Mouse (Mus musculus) intestine, embryonic 16.5 days (tissue): Measurements from ENCODE around the gene Gm20388. TPM values are rescaled to one million over a fixed set of nuclear protein-coding genes. Genes with fewer than 3 reads are reported as not detected.
A peak's percentile ranks its signal among the peaks of the same experiment; 100 is the strongest.
"Not testable (repeated sequence)": the region's sequence is repeated elsewhere in the genome, so short reads cannot be mapped to it uniquely, and the experiment has no call there.

Experiments
- ATAC-seq: fragments of 200-750 bp; cut with Nextera tagmentation; 2 replicates; pipeline ENCODE4 v1.8.0; 2017; ENCODE audit warnings: moderate TSS enrichment, moderate library complexity
- H3K27ac ChIP-seq: fragments of 300-500 bp; sonication (generic); 2 replicates; pipeline ENCODE4 v1.5.1; 2014; ENCODE audit warnings: mild to moderate bottlenecking, low read length
- H3K27me3 ChIP-seq: fragments of 300-500 bp; sonication (generic); replicated peaks from 2 replicates; pipeline ENCODE4 v1.6.1; 2014; ENCODE audit warnings: low read length, control low read depth, mixed read lengths; ENCODE audit not compliant: control insufficient read depth, insufficient read depth
- H3K36me3 ChIP-seq: fragments of 300-500 bp; sonication (generic); 2 replicates; pipeline ENCODE4 v1.6.1; 2014; ENCODE audit warnings: low read length, control low read depth; ENCODE audit not compliant: control insufficient read depth, insufficient read depth
- H3K4me1 ChIP-seq: fragments of 300-500 bp; sonication (generic); 2 replicates; pipeline ENCODE4 v1.6.1; 2014; ENCODE audit warnings: low read length, control low read depth, mixed read lengths; ENCODE audit not compliant: control insufficient read depth, insufficient read depth
- H3K4me2 ChIP-seq: fragments of 300-500 bp; sonication (generic); 2 replicates; pipeline ENCODE4 v1.6.1; 2014; ENCODE audit warnings: low read depth, low read length, control low read depth
- H3K4me3 ChIP-seq: fragments of 300-500 bp; sonication (generic); 2 replicates; pipeline ENCODE4 v1.5.1; 2014; ENCODE audit warnings: mild to moderate bottlenecking, low read length
- H3K9ac ChIP-seq: fragments of 300-500 bp; sonication (generic); 2 replicates; pipeline ENCODE4 v1.6.1; 2014; ENCODE audit warnings: low read depth, low read length
- H3K9me3 ChIP-seq: fragments of 300-500 bp; sonication (generic); 2 replicates; pipeline ENCODE4 v1.6.1; 2016; ENCODE audit warnings: low read length, control low read depth; ENCODE audit not compliant: control insufficient read depth
- WGBS: fragments of 180-500 bp; shearing (Covaris S2); extraction: QIAGEN DNeasy Blood & Tissue Kit; methylation state at CpG from one replicate; pipeline ENCODE4 v1.1.7; 2014; 5-methylcytosine and 5-hydroxymethylcytosine counted together
- polyA plus RNA-seq: library from polyadenylated mRNA; unstranded; fragments of >200 nt; fragmentation: Nextera tagmentation; extraction: Ambion mirVana; gene quantifications from 2 replicates; pipeline ENCODE4 v1.2.1, GENCODE M21; 2015

The Gm20388 gene
- polyA plus RNA-seq, 1 experiment from 2014 or later: 5.8 TPM

DNA sequence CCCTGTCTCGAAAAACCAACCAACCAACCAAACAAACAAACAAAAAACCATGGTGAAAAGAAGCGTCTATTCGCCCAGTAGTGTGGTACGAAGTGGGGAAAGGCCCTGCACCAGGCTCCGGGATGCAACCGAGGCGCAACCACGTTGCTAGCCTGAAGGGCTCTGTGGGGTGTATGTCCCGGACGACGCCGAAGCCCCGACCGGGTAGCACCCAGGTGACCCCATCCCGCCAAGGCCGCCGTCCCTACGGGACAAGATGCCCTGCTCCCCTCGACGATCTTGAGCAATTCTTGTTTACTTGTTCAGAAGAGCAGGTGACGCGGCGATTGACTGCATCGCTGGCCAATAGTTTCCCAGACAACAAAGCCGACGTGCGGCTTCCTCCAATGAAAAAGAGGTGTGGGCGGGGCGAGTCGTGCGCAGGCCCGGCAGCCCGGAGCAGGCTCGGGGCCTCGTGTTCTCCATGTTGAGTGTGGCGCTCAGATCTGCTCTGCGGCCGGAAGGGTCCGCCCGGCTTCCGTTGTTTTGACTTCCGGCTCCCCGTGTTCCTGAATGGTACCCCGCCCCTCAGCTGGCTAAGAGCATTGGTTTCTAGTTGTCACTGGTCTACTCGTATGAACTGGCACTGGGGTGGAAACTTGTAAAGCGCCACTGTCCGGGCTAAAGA lies 1674.7 kb downstream of the Gm20388 start:
- Histone ChIP-seq H3K9me3 (no peaks in the 10 kb centered on the region), H3K9ac (peak overlapping the region; percentile 76), H3K27ac (no peak overlapping the region; the same call in 1 of the 2 replicates), H3K27me3 (no peaks in the 10 kb centered on the region), H3K4me2 (peak overlapping the region; percentile 62), H3K36me3 (no peaks in the 10 kb centered on the region), H3K4me1 (peaks cover 13% of the 10 kb centered on the region), H3K4me3 (peak overlapping the region; percentile 65)
- peak; percentile 95 for ATAC-seq
- WGBS: under 1% methylated on average over 47 of the region's 47 CpGs

DNA sequence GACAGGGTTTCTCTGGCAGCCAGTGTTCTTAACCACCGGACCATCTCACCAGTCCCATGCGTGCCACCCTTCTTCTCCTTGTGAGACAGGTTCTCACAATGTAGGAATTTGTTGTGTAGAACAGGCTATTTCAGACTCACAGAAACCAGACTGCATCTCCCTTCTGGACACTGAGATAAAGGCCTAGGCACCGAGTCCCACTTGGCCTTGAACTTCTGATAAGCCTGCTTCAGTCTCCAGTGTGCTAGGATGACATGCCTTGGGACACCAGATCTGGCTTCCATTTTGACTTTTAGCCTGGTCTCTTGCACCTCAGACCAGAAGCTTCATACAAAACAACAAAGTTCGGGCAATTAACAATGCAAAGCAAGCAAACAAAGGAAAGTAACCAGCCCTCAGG lies 1678.1 kb downstream of the Gm20388 start:
- Histone ChIP-seq H3K4me3 (no peak overlapping the region), H3K9ac (no peak overlapping the region), H3K4me1 (peaks cover 22% of the 10 kb centered on the region), H3K9me3 (no peaks in the 10 kb centered on the region), H3K27me3 (no peaks in the 10 kb centered on the region), H3K4me2 (no peak overlapping the region), H3K27ac (no peak overlapping the region), H3K36me3 (no peaks in the 10 kb centered on the region)
- no peak for ATAC-seq
- WGBS: 85% methylated on average over 4 of the region's 4 CpGs

DNA sequence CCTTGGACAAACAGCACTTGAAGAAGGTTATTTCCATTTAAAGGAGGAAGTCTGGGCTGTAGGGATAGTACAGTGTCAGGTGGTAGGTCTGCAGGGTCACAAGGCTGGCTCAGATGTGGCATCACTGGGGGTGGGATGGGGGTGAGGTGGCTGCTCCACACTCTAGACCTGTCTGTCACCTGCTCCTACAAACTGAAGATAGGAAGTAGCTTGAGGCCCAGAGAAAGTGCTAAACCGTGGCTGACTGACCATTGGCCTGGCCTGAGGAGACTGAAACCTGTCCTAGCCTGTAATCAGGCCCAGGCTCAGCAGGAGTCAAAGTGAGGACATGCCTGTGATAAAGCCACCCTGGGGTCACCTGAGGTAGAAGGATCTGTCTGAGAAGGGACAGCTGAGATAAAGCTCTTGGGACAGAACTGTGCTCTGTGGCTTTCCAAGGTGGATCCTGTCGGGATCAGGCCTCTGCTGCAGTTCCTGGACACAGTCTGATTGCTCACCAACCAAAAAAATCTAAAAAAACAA lies 1678.6 kb downstream of the Gm20388 start:
- WGBS: 51% methylated on average over 2 of the region's 2 CpGs

DNA sequence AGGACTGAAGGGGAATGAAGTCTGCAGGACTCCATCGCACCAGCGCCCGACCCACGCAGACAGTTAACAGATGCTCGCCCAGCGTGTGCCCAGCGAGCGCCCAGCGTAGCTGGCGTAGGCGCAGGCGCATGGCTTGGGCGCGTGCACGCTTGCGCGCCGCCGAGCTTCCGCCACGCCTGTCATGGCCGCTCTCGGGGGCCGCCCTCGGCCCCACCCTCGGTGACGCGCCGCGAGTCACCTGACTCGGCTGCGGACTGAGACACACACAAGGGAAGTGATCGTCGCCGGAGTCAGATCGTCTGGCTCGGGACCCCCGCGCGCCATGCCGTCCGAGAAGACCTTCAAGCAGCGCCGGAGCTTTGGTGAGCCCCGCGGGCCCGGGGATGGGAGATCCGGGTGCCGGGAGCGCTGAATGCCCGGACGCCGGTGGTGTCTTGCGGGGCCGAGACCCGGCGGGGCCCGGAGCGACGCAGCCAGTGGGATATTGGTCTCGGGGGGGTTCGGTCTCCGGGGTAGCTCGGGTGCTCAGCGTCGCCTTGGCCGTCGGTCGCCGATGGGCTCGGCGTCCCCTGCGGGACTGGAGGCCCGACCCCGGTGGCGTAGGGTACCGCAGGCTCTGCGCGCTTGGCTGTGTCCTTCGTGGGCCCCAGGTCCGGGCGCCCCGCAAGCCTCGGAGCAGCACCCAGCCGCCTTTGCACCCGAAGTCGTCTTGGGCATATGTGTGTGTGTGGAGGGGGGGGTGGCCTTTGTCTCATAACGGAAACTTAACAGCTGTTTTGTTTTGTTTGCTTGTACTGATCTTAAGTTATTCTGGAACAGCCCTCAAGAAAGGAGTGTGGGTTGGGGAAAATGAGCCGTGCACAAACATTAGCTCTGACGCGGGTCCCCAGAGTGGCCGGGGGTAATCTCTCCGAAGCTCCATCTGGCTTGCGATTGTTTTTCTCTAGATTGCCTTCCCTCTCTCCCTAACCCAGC lies 1679.8 kb downstream of the Gm20388 start, which contains the start of gene Map1lc3b:
Gene Map1lc3b, plus strand, starts transcription at position 159 of the 975 bp plus-strand sequence.
- peaks cover 20% of the 10 kb centered on the region for H3K4me1 ChIP-seq
- under 1% methylated on average over 92 of the region's 94 CpGs for WGBS
- H3K4me3 ChIP-seq: peak within 1 kb of the TSS; percentile 94
- peak within 1 kb of the TSS; percentile 66 for H3K27ac ChIP-seq
- no peaks in the 10 kb centered on the region for H3K9me3 ChIP-seq
- peak within 1 kb of the TSS; percentile 80 for H3K4me2 ChIP-seq
- H3K27me3 ChIP-seq: no peaks in the 10 kb centered on the region
- peaks cover 8% of the 10 kb centered on the region; the same call in 1 of the 2 replicates for H3K36me3 ChIP-seq
- ATAC-seq: peak; percentile 85
- peak within 1 kb of the TSS; percentile 94 for H3K9ac ChIP-seq

More for the DNA sequence above, 1678.6 kb downstream of the Gm20388 start:
- H3K27ac ChIP-seq: no peak overlapping the region
- H3K9me3 ChIP-seq: no peaks in the 10 kb centered on the region
- H3K36me3 ChIP-seq: no peaks in the 10 kb centered on the region
- H3K4me1 ChIP-seq: peaks cover 22% of the 10 kb centered on the region
- no peaks in the 10 kb centered on the region for H3K27me3 ChIP-seq
- H3K4me3 ChIP-seq: no peak overlapping the region
- ATAC-seq: no peak
- peak overlapping the region; percentile 94 for H3K9ac ChIP-seq
- 0 out of 2 replicates have a peak overlapping the region, but pooled peaks have one; percentile 80 for H3K4me2 ChIP-seq

DNA sequence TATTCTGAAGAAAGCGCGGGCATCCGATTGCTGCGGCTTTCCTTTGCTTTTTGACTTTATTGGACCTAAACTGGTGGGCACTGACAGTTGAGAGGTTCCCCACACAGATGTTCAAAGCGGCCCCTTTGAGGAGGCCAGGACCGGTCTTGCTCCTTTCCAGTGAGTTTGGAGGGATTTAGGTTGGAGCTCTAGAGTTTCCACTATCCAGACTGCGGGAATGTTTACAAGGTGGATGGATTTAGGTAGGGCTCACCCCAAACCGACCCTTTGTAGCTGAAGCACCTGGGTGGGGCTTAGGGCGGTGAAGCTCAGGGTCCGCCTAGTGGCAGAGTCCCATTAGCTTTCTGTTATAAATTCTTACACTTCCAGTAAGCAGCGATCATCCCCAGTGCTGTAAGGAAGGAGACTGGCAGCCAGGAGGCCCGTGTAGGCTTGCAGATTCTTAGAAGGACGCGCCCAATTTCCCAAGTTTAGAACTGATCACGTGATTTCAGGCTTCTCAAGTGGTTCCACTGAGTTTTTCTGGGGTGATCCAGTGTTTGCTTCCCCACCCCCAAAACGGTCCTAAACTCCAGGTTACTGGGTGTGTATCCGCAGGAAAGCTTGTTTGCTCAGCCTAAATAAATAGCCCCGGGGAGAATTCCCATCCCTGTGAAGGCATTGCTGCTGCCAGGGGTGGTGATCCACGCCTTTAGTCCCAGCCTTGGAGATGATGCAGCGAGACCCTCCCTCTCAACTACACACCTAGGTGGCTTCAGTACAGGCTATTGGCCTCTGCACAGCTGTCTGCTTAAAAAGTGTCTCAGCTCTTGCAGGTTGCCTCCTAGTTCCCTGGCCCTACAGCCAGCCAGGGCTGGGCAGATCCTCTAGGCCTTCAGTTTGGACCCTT lies 1680.8 kb downstream of the Gm20388 start:
- Histone ChIP-seq H3K4me1 (peaks cover 18% of the 10 kb centered on the region), H3K27me3 (no peaks in the 10 kb centered on the region), H3K36me3 (peaks cover 8% of the 10 kb centered on the region; the same call in 1 of the 2 replicates), H3K9me3 (no peaks in the 10 kb centered on the region), H3K4me2 (peak overlapping the region; percentile 80), H3K27ac (peak overlapping the region; percentile 66), H3K9ac (peak overlapping the region; percentile 94), H3K4me3 (peak overlapping the region; percentile 94)
- ATAC-seq: peak; percentile 43
- 10% methylated on average over 20 of the region's 20 CpGs for WGBS

DNA sequence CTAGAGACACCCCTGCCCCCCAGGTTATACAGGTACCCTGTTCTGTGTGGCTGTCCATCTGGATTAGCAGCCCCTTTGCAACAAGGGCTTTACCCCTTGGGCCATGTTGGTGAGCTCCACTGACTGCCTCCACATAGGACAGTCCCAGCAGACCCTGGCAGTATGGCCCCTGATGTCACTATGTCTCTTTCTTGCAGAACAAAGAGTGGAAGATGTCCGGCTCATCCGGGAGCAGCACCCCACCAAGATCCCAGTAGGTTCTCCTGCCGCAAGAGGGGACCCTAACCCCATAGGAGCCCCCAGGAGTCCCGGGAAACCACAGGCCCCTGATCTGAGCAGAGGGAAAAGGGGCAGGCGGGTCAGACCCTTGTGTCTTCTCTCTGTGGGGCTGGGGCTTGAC lies 1682.7 kb downstream of the Gm20388 start:
- H3K4me3 ChIP-seq: no peak overlapping the region
- H3K27me3 ChIP-seq: no peaks in the 10 kb centered on the region
- peaks cover 18% of the 10 kb centered on the region for H3K36me3 ChIP-seq
- H3K27ac ChIP-seq: no peak overlapping the region
- 91% methylated on average over 5 of the region's 5 CpGs for WGBS
- no peaks in the 10 kb centered on the region for H3K9me3 ChIP-seq
- no peak for ATAC-seq
- peaks cover 18% of the 10 kb centered on the region for H3K4me1 ChIP-seq
- H3K4me2 ChIP-seq: no peak overlapping the region
- H3K9ac ChIP-seq: no peak overlapping the region

DNA sequence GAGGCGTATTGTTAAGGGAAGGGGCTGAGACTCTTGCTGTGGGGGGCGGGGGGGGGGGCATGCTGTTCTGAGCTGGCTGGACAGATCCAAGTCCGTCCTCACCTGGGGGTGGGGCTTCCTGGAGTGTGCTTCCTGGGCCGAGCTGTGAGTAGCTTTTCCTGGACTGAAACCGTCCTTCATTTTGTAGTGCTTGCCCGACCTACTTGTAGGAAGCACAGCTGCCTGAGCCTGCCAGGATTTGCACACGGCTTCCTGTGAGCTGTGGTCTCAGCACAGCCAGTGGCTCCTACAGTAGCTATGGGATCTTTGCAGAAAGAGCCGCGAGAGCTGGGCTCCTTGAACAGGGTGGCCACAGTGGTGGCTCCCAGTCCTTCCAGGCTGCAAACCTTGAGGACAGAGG lies 1683.3 kb downstream of the Gm20388 start:
- 70% methylated on average over 9 of the region's 9 CpGs for WGBS
- Histone ChIP-seq H3K4me1 (peaks cover 18% of the 10 kb centered on the region), H3K9me3 (no peaks in the 10 kb centered on the region), H3K36me3 (peaks cover 18% of the 10 kb centered on the region), H3K4me2 (no peak overlapping the region), H3K27ac (no peak overlapping the region), H3K4me3 (no peak overlapping the region), H3K9ac (no peak overlapping the region), H3K27me3 (no peaks in the 10 kb centered on the region)
- ATAC-seq: no peak

DNA sequence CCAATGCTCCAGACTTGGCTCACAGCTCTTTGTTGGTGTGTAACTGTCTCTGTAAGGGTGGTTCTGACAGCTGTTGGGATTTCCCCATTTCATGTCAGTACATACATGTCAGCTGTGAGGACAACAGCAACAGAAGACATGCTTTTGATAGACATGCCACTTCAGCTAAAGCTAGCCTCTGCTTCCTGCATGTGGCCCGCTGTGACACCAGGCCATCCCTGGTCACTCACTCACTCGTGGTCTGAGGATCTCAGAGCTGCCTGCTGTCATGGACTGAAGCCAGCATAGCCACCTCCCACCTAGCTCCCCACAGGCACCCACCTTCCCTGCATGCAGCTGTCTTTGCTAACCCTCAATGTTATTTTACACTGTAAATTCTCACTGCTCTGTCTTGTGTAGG lies 1686.9 kb downstream of the Gm20388 start:
- WGBS: 79% methylated on average over 2 of the region's 2 CpGs
- not testable (repeated sequence) for H3K27ac ChIP-seq, H3K4me1 ChIP-seq, H3K27me3 ChIP-seq, H3K9ac ChIP-seq, H3K9me3 ChIP-seq, H3K4me3 ChIP-seq, ATAC-seq, H3K4me2 ChIP-seq
- H3K36me3 ChIP-seq: peaks cover 20% of the 10 kb centered on the region
